ENCODE assay signal across 12 mouse cellular contexts in genomic region chr7:72906536-72906935, GRCm38 (mm10).
"Had no signal": no experiment of that assay in that cellular context is flagged by ENCODE, and none has a peak within 500 bp of the region (broad histone marks: within the 10 kb centered on the region; RNA-seq: fewer than 3 reads in every experiment).

No protein-coding gene starts in this region.

- H3K4me1 ChIP-seq: kidney, embryonic 15.5 days; limb, embryonic 13.5 days had no signal

- H3K4me2 ChIP-seq: kidney, embryonic 15.5 days; limb, embryonic 13.5 days; neural tube, embryonic 13.5 days had no signal

- H3K9ac ChIP-seq: kidney, embryonic 15.5 days; limb, embryonic 13.5 days; liver, embryonic 14.5 days; neural tube, embryonic 13.5 days had no signal

- H3K27me3 ChIP-seq: kidney, embryonic 15.5 days; limb, embryonic 13.5 days; neural tube, embryonic 13.5 days had no signal

- H3K4me3 ChIP-seq: kidney, embryonic 15.5 days; left cerebral cortex, adult 2 months; limb, embryonic 13.5 days; neural tube, embryonic 13.5 days had no signal

- H3K36me3 ChIP-seq: kidney, embryonic 15.5 days; limb, embryonic 13.5 days; neural tube, embryonic 13.5 days had no signal

- H3K9me3 ChIP-seq: kidney, embryonic 15.5 days; limb, embryonic 13.5 days; neural tube, embryonic 13.5 days had no signal

- H3K27ac ChIP-seq: kidney, embryonic 15.5 days; left cerebral cortex, adult 2 months; limb, embryonic 13.5 days; liver, embryonic 14.5 days; neural tube, embryonic 13.5 days had no signal

- DNase-seq: kidney, adult 2 months; kidney, postnatal 25 days; lung, adult 2 months; lung, postnatal 36 days; thymus, adult 18-20 months; thymus, postnatal 14 days had no signal

- ATAC-seq: lung, postnatal 0 days had no signal
